Mouse (Mus musculus) liver, adult 2 months (tissue): Measurements from ENCODE around the gene Psmb5.

Experiments used
- CTCF ChIP-seq: fragments of 200-500 bp; IDR thresholded peaks from 2 replicates; pipeline ENCODE4 v1.5.1; 2011; ENCODE audit warnings: low read depth, low read length, control low read depth
- POLR2A ChIP-seq: fragments of 200-500 bp; IDR thresholded peaks from 2 replicates; pipeline ENCODE4 v1.6.1; 2011; ENCODE audit warnings: low read length, control low read depth; ENCODE audit not compliant: insufficient read depth; ENCODE audit errors: extremely low read depth

GRCm38 (mm10) chr14:54572122-54572521 is 45.7 kb downstream of the Psmb5 start:
- no peak for TF ChIP-seq CTCF
- no peak for TF ChIP-seq POLR2A
